Mouse (Mus musculus) neutrophil, adult 5-6 weeks (primary cell): ENCODE measurements around the gene Hdlbp. TPM values are rescaled to one million over a fixed set of nuclear protein-coding genes. Genes with fewer than 3 reads are reported as not detected.
"Not testable (repeated sequence)": the region's sequence is repeated elsewhere in the genome, so short reads cannot be mapped to it uniquely, and the experiment has no call there.

ENCODE experiments used
- ATAC-seq: fragments of 151-379, 151-347 bp; 2 replicates; pipeline ENCODE4 v1.8.0; 2017; ENCODE audit warnings: mild to moderate bottlenecking, moderate TSS enrichment; ENCODE audit not compliant: insufficient number of reproducible peaks, poor library complexity, low FRiP score, severe bottlenecking; ENCODE audit errors: extremely low read depth
- total RNA-seq: library from RNA; stranded (forward); fragments of 200-1000 nt; gene quantifications from 2 replicates; pipeline ENCODE4 v1.2.3, GENCODE M21; 2017

The Hdlbp gene
- total RNA-seq, 1 experiment from 2014 or later: 61.7 TPM

- ATAC-seq: no peak
Observed at GRCm38 (mm10) chr1:93453721-93454255, 24.8 kb downstream of the Hdlbp start.

DNA sequence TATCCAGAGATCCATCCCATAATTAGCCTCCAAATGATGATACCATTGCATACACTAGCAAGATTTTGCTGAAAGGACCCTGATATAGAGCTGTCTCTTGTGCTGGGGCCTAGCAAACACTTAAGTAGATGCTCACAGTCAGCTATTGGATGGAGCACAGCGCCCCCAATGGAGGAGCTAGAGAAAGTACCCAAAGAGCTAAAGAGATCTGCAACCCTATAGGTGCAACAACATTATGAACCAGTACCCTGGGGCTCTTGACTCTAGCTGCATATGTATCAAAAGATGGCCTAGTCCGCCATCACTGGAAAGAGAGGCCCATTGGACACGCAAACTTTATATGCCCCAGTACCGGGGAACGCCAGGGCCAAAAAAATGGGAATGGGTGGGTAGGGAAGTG lies 28.5 kb downstream of the Hdlbp start:
- ATAC-seq: not testable (repeated sequence)

DNA sequence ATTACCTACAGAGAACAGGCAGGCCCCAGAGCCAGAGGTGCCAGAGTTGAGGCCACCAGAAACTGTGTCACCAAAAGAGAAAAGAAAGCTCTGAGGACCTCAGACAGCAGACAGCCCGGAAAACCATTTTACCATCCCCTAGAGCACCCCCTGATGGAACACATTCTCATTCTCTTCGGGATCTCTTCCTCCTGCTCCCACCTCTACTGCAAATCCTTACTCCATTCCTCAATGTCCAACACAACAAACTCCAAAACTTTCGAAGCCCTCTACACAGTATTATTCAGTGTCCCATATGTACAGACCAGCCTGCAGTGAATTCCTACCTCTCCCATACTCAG lies 32.8 kb downstream of the Hdlbp start:
- ATAC-seq: no peak

- peak; percentile 36 for ATAC-seq
Observed at GRCm38 (mm10) chr1:93445111-93445821, 33.3 kb downstream of the Hdlbp start.

GRCm38 (mm10) chr1:93444405-93445110 lies 34.1 kb downstream of the Hdlbp start:
- ATAC-seq: peak; percentile 60

DNA sequence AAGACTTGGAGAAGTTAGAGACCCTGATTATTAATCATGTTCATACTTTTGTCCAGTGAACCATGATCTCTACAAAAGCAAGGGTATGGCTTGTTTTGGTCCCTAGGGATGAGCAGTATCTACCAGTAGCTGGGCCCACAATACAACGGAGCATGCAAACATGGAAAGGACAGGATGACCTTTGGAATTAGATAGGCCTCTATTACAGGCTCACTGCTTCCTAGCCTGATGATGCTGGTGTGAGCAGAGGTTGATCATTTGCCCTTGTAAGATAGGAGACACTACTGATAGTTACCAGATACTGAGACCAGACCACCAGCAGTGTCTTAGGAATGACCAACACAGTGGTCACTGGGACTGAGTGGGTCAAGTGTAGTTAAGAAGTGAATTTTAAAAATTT lies 39.3 kb downstream of the Hdlbp start:
- ATAC-seq: no peak

- ATAC-seq: no peak
Observed at GRCm38 (mm10) chr1:93432087-93432486, 46.5 kb downstream of the Hdlbp start.

GRCm38 (mm10) chr1:93403403-93403802 lies 75.2 kb downstream of the Hdlbp start:
- ATAC-seq: no peak

GRCm38 (mm10) chr1:93401191-93402052 lies 77.2 kb downstream of the Hdlbp start:
- peak; percentile 46 for ATAC-seq

DNA sequence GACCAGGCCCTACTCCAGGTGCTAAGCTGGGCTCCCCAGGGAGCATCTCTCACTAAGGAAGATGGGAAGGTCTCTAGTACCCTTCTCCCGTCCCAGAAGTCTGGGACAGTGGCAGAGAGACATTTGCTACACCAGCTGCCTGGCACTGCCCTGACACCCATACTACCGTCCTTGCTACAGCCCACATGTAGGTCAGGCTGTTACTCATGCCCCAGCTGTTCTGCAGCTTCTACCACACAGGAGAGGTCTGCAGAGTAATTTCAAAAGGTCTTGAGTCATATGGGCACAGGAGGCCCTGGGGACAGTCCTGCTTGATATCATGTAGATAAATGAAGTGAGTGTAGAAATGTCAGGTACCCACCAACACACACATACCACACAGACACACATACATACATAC lies 89.7 kb downstream of the Hdlbp start:
- no peak for ATAC-seq

DNA sequence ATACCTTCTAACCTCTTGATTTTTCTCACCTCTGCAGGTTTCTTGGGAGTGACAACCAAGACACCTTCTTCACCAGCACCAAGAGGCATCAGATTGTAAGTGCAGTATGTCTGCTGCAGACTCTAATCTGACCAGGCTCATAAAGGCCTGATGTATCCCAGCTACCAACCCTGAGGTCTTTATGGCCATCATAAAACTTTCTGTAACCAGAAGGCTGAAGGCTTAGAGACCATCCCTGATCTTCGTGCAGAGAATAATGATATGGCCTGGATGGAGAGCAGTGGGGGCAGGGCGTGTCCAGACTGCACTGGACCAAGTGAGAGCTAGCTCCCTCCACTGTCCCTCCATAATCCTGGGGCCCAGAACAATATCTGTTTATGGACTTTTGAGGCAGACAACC lies 91.4 kb downstream of the Hdlbp start:
- ATAC-seq: no peak

DNA sequence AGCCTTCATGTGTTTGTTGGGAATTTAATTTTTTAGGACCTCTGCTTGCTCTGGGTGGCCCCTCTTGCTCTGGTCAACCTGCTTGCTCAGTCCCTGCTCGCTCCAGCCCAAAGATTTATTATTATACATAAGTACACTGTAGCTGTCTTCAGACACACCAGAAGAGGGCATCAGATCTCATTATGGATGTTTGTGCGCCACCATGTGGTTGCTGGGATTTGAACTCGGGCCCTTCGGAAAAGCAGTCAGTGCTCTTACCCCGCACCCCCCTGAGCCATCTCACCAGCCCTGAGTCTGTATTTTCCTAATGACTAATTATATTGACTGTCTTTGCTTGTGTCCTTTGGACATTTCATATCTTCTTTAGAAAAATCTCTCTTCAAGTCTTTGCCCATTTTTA lies 99.5 kb downstream of the Hdlbp start:
- ATAC-seq: no peak

DNA sequence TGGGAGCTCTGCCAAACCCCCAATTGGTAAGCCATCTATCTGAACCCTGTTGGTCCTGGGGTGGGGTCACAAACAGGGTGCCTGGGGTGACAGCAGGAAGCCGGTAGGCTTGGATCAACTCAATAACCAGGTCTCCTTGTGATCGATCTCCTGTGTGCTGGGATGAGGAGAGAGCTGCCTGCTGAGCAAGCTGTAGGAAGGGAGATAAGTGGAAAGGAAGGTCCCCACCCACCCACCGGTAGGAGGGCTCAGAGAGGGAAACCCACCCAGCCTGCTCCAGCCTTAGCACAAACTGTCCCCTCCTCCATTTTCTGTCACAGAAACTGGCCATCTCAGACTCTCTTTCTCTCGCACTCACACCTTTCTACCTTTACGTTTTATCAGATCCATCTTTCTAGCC lies 101.3 kb downstream of the Hdlbp start:
- no peak for ATAC-seq

- ATAC-seq: no peak
Observed at GRCm38 (mm10) chr1:93373665-93374064, 105.0 kb downstream of the Hdlbp start, which contains the start of gene Ano7. TSS of gene Ano7 (plus strand) at chr1:93373930.

- no peak for ATAC-seq
Observed at GRCm38 (mm10) chr1:93365641-93366040, 113.0 kb downstream of the Hdlbp start.

- ATAC-seq: no peak
Observed at GRCm38 (mm10) chr1:93362661-93363060, 116.0 kb downstream of the Hdlbp start.
